Mouse (Mus musculus) midbrain, embryonic 10.5 days (tissue): Measurements from ENCODE around the gene Atp5d. TPM values are rescaled to one million over a fixed set of nuclear protein-coding genes. Genes with fewer than 3 reads are reported as not detected.

Source experiments
- polyA plus RNA-seq: library from polyadenylated mRNA; unstranded; fragments of >200 nt; fragmentation: Nextera tagmentation; extraction: Ambion mirVana; gene quantifications from 2 replicates; pipeline ENCODE4 v1.2.1, GENCODE M21; 2016

Gene Atp5d
- polyA plus RNA-seq, 1 experiment from 2014 or later: 481 TPM

Other genes with a start within 250 kb of the Atp5d start
- not detected in 2 replicates for gene Cfd, start 247.8 kb upstream of the Atp5d start, polyA plus RNA-seq
- 69.8 and 70.8 TPM in 2 replicates for gene Med16, start 229.7 kb upstream of the Atp5d start, polyA plus RNA-seq
- 2.0 and 5.5 TPM in 2 replicates for gene Gm26602, start 227.8 kb upstream of the Atp5d start, polyA plus RNA-seq
- gene Kiss1r, start 221.7 kb upstream of the Atp5d start, polyA plus RNA-seq: 1.0 and 1.2 TPM in 2 replicates
- gene R3hdm4, start 217.4 kb upstream of the Atp5d start, polyA plus RNA-seq: 126 and 154 TPM in 2 replicates
- gene Arid3a, start 211.6 kb upstream of the Atp5d start, polyA plus RNA-seq: 12.5 and 13.4 TPM in 2 replicates
- gene Wdr18, start 178.5 kb upstream of the Atp5d start, polyA plus RNA-seq: 136 and 155 TPM in 2 replicates
- 0.25 and 0.30 TPM in 2 replicates for gene Grin3b, start 167.9 kb upstream of the Atp5d start, polyA plus RNA-seq
- gene Tmem259, start 154.3 kb upstream of the Atp5d start, polyA plus RNA-seq: 11.0 TPM in 2 replicates
- 198 and 199 TPM in 2 replicates for gene Cnn2, start 150.0 kb upstream of the Atp5d start, polyA plus RNA-seq
- gene Abca7, start 142.1 kb upstream of the Atp5d start, polyA plus RNA-seq: 3.2 and 4.8 TPM in 2 replicates
- 7.9 and 8.0 TPM in 2 replicates for gene Arhgap45, start 122.0 kb upstream of the Atp5d start, polyA plus RNA-seq
- gene Polr2e, start 98.8 kb upstream of the Atp5d start, polyA plus RNA-seq: 233 and 276 TPM in 2 replicates
- gene Gpx4, start 91.5 kb upstream of the Atp5d start, polyA plus RNA-seq: 702 and 747 TPM in 2 replicates
- 15.0 and 15.2 TPM in 2 replicates for gene Sbno2, start 33.1 kb upstream of the Atp5d start, polyA plus RNA-seq
- gene Stk11, start 22.8 kb upstream of the Atp5d start, polyA plus RNA-seq: 18.0 and 19.7 TPM in 2 replicates
- gene Cbarp, start 2.2 kb downstream of the Atp5d start, polyA plus RNA-seq: 7.8 and 9.3 TPM in 2 replicates
- gene Midn, start 9.6 kb downstream of the Atp5d start, polyA plus RNA-seq: 17.8 and 19.7 TPM in 2 replicates
- 91.8 and 135 TPM in 2 replicates for gene Cirbp, start 27.4 kb downstream of the Atp5d start, polyA plus RNA-seq
- gene 1600002K03Rik, start 34.3 kb downstream of the Atp5d start, polyA plus RNA-seq: 10.6 and 11.2 TPM in 2 replicates
- 56.6 and 64.5 TPM in 2 replicates for gene Efna2, start 40.9 kb downstream of the Atp5d start, polyA plus RNA-seq
- gene Mum1, start 87.8 kb downstream of the Atp5d start, polyA plus RNA-seq: 154 and 166 TPM in 2 replicates
- gene Ndufs7, start 110.5 kb downstream of the Atp5d start, polyA plus RNA-seq: 288 and 314 TPM in 2 replicates
- 32.5 and 35.5 TPM in 2 replicates for gene Gamt, start 122.4 kb downstream of the Atp5d start, polyA plus RNA-seq
- 43.7 and 50.6 TPM in 2 replicates for gene Dazap1, start 122.9 kb downstream of the Atp5d start, polyA plus RNA-seq
- gene Rps15, start 153.8 kb downstream of the Atp5d start, polyA plus RNA-seq: 889 and 1,053 TPM in 2 replicates
- 28.3 and 61.6 TPM in 2 replicates for gene Apc2, start 157.3 kb downstream of the Atp5d start, polyA plus RNA-seq
- 57.3 TPM in 2 replicates for gene 2310011J03Rik, start 181.9 kb downstream of the Atp5d start, polyA plus RNA-seq
- gene Pcsk4, start 190.9 kb downstream of the Atp5d start, polyA plus RNA-seq: 3.3 and 4.2 TPM in 2 replicates
- gene Reep6, start 191.3 kb downstream of the Atp5d start, polyA plus RNA-seq: 9.1 and 11.5 TPM in 2 replicates
- 0.48 and 0.91 TPM in 2 replicates for gene Adamtsl5, start 209.8 kb downstream of the Atp5d start, polyA plus RNA-seq
- 0.12 and 0.32 TPM in 2 replicates for gene Plk5, start 217.8 kb downstream of the Atp5d start, polyA plus RNA-seq
- gene Mex3d, start 249.0 kb downstream of the Atp5d start, polyA plus RNA-seq: 6.3 and 6.4 TPM in 2 replicates